Mouse (Mus musculus): ENCODE measurements at regions not wholly inside any gene's neighbourhood (a gene's known extent, or its start where the extent isn't known, plus 50 kb on each side); places are given as distances from the start of the nearest gene placed in this dataset.

DNA sequence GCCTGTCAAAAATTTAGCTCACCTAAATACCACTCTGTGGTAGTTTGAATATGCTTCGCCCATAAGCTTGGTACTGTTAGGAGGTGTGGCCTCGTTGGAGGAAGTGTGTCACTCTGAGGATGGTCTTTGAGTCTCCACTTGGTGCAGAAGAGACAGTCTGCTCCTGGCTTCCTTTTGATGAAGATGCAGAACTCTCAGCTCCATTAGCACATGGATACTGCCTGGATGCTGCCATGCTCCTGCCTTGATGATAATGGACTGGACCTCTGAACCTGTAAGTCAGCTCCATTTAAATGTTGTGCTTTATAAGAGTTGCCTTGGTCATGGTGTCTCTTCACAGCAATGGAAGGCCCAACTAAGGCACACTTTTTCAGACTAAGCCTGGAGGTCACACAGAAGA is 56.9 kb upstream of the Pik3r1 start:
- DNase-seq (ENCODE audit: low spot score in 2 of 2) = no peak

DNA sequence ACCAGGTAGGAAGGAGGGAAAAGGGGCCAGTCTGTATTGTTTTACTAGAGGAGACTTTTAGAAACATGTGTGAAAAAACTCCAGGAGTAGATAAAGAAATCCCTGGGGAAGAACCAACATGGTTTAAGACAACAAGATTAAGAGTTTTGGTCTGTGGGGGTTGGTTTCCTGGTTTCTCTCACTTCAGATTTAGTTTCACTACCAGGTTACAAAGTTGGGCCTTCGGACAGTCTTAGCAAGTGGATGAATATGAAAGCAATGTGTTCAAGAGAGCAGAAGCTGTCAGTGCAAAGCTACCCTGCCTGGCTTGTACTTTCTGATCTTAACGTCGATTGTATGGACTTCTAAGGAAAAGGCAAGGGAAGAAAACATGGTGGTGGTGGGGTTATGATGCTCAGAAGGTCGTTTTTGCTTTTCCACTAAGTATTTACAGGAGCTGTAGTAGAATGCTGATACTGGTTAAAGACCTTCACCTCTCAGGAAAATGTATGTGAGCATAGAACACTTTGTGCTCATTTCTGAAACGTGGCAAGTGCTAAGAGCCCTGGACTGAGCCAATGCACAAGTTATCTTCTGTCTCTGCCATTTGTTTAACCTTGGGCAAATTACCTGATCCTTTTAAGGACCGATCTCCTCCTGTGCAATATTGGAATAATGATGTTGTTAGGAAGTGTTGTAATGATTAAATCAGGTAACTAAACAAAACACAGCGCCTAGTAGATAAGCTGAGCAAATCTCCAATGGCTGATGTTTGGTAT is 64.0 kb upstream of the Pik3r1 start:
- DNase-seq (ENCODE audit: low spot score in 2 of 2) = no peak

DNA sequence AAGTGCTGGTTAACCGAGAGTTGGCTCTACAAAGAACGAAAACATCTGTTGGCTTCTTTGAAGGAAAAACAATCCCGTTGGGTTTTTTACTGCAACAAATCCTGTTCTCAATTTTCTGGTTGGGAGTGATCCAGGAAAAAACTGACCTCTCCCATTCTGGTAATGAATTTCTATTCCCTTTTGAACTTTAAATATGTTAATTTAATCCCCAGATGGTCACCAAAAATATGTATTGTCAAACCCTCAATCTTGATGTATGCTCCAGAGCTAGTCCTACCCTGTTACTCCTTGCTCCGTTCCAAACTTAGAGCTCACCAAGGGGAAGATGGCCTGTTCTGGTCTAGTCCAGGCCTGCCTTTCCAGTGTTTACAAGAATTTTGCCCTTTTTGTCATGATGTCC is 66.5 kb upstream of the Pik3r1 start:
- DNase-seq (ENCODE audit: low spot score in 2 of 2) = no peak

DNA sequence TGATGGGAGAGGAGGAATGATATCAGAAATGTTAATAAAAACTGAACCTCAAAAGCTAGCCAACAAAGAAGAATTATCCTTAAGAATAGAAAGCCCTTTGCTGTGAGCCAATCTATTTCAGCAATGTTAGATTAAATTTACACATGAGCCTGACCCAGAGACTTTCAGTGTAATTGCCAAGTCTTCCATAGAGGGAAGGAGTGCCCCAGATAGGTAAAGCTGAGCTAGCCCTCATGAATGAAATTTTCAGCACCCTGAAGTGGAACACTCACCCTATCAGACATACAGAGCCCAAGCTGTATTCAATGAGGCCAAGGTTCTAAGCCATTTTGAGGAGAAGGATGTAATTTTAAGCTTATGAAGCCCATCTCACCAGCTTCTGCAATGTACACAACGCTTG is 69.0 kb upstream of the Pik3r1 start:
- DNase-seq (ENCODE audit: low spot score in 2 of 2) = no peak

DNA sequence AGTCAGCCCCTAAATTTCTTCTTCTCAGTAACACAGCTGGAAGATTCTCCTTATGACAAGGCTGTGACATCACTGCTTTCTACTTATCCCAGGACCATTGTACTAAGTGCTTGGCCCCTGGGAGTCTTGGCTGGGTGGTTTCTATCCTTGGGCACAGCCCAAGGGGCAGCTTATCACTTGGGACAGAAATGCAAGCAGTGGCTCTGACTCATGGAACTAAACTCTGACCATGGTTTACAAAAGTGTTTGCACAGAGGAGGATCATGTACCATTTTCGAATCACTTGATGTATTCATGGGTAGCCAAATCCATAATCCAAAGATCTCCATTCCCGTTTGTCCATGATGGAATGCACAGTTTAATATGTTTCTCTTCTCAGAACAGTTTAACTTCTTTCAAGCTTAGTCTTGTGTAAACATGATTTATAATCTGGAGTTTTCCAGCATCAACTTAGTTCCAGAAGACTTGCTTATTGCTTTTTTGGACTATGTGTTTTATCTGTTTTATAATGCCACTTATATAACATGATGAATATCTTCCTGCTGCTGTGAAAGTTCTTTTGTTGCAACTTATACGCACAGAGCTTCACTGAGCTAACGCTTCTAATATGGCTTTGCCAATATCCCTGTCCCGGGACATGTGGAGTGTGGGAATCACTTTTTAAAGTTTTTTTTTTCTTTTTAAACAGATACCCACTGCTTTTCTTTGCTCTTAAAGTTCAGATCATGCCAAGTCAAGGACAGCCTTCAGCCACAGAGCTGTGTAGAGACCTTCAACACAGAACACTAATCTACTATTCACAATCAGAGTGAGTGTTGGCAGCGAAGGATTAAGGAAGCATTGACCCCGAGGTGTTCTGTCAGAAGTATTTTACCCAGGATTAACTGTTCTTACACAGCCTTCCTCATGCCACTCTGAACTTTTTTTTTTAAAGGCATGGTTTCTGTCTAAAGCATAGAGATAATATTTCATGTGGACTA is 76.7 kb upstream of the Pik3r1 start:
- DNase-seq (ENCODE audit: low spot score in 2 of 2) = no peak

DNA sequence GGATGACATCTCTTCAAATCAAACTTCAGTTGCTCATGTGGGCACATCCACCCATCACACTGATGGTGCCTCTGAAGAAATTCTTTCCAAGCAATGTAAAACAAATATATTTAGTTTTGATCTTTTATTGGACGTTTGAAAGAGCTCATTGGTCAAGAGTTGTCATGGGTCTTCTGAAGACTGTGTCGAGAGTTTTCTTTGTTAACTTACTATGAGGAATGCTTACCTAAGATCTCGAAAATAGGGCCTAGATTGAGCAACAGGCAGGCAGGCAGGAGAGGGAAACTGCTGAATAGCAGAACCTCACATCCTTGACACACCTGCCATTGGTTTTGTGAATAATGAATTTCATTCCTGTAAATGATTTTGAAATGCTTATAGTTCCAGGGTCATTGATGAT is 78.0 kb upstream of the Pik3r1 start:
- no peak for DNase-seq (ENCODE audit: low spot score in 2 of 2)

DNA sequence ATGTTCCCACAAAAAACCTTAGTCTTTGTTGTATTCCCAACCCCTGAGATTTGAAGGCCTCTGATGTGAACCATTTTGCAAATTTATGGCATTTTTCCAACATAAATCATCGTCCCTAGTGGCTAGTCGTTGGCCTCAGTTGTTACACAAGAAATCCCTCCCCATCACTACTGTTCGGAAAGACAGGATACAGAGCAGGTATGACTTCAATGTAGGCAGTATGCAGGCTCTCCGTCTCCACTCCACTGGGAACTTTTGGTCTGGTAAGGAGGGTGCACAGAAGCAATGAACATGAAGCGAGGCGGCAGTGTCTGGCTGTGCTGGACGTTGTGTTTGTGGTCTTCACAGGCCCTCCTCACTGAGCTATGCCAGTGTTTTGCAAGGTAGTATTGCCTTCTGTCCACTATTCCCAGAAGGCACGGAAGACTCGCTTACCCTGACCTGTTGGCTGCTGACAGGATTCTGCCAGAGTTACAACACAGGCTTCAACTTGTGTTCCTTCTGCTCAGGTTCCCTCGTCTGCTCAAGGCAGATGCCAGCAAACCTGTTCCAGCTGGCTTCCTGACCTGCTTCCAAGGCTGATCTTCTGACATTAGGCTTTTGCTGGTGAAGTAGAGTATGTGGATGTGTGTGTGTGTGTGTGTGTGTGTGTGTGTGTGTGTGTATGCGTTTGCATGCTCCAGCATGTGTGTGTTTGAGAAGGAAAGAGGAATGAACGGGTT is 80.0 kb upstream of the Pik3r1 start:
- no peak for DNase-seq (ENCODE audit: low spot score in 2 of 2)

DNA sequence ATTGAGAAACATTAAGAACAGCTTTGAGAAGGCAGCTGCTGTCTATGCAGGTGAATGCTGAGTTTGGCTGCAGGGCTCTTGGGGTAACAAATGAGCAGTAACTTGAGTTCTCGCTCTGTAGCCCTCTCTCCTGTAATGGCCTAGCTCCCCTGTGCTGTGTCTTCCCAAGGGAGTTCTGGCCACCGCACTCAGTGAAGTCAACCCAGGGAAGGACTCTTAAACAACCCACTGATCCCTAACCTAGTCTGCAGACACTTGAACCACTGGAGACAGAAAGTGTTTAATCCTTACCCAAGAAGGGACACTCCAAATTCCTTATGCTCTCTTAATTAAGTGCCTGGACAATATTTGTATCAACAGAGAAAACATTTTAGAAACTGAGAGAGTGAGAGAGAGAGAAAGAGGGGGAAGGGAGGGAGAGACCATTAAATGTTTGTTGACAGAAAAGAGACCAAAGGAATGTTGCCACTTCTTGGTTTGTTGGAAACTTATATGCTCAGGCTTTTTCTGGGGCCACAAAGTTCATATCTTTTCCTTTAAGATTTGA is 80.7 kb upstream of the Pik3r1 start:
- no peak for DNase-seq (ENCODE audit: low spot score in 2 of 2)

DNA sequence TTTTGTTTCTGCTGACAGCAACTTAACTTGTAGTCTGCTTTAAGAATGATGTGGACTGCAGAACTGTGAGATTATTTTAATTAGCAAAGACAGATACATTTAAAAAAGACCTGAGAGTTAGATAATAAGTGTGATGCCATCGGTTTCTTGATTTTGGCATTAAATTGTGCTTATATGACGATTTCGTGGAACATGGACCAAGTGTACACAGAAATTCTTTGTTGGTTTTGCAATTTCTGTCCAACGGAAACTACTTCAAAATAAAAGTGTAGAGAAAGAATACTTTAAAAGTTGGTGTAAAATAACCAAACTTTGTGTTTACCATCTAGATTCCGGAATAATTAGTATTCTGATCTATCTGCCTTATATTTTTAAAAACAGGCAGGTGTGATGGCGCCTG is 81.4 kb upstream of the Pik3r1 start:
- DNase-seq (ENCODE audit: low spot score in 2 of 2) = no peak

DNA sequence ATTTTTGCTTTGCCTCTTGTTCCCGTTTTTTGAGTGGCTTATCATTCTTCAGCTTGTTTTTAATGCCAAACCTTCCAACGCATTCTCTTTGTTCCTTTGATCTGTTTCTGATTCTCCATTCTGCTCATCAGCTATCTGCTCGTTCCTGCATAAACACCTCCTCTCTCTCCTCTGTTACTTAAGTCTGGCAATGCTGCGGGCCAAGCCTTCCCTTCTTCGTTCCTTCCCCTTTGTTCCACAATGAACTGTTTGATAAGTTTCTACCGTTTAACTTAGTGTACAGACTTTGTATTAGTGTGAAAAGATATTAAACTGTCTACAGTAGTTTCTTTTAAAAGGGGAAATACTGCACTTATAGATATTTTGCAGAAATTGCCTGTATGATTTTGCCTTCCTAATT is 83.3 kb upstream of the Pik3r1 start:
- DNase-seq (ENCODE audit: low spot score in 2 of 2) = no peak

DNA sequence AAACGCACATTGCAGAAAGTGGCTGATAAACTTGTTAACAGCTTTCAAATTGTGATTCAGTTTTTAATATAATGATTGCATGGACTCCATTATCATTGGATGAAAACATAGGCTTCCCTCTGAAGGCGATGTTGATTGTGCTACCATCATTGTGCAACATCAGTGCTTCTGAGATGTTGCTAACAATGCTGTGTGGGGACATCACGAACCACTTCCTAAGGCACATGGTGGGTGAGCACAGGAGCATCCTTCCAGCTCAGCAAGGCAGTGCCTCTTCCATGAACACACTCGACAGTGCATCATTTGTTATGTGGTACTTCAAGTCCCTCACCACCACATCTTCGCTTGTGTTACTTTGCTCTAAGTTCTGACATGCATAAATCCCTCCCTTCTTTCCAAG is 84.9 kb upstream of the Pik3r1 start:
- DNase-seq (ENCODE audit: low spot score in 2 of 2) = no peak

DNA sequence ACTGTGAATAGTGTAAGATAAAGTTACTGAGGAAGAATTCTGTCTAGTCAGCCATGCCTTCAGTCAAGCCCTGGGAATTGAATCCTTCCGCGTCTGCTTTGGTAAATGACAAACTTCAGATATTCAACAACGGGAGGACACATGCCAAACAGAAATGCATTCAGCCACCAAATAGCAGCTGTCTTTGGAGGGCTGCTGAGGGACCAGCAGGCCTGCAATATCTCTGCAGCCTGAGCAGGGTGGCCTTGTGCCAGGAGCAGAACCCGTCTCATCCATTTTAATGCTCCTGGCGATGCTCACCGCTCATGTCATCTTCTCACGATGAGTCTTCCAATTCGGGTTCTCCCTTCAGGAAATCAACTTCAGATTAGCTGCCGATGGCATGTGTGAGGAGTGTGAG is 87.1 kb upstream of the Pik3r1 start:
- peak in 1 of 2 experiments; percentile 29 for DNase-seq (ENCODE audit: low spot score in 2 of 2)

DNA sequence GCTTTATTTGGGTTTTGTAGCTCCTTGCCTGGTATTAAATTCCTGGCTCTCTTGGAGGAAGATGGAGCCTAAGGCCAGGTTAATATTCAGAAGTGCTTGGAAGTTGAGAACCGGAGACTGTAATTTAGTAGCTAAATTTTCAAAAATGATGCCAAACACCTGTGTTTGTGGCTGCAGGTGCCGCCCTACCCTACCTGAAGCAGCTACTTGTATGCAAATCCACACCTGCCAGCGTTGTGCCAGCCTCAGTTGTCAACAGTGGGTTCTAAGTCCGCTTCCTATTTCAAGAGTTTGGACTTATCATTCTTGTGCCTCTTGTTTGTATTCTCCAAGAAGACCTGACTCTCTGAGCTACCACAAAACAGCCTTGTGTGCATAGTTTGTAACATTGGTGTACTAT is 92.7 kb upstream of the Pik3r1 start:
- no peak for DNase-seq (ENCODE audit: low spot score in 2 of 2)

DNA sequence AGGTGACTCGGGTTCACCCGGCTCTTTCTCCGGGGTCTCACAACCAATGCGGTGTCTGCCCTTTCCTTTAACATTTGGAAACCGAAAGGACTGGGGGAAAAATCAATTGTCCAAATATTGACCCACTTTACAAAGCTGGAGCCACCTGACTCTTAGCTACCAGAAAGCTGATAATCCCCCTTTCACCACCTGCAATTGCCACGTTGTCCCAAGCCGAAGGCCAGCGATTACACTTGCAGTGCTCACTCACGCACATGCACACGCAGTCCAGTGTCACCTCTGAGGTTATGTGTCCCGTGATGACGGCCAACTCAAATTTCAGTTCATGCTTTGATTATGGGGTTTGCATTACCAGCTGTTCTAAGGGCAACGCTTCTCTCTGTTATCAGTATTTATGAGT is 94.0 kb upstream of the Pik3r1 start:
- no peak for DNase-seq (ENCODE audit: low spot score in 2 of 2)

DNA sequence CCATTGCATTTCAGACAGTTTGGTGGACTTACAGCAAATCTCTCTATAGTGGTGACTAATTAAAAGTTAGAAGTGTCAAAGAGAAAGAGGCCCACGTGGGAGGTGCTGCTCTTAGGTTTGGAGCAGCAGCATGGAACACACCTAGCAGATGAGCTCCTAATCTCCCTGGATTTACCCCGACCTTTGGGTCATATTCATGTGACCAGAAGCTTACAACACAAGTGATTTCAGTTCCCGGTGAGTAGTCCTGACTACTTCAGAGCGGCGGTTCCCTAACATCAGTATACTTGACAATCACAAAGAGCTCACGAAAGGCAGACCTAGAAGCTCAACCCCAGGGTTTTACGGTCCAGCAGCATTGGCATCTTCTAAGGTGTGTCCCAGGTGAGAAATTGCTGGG is 95.0 kb upstream of the Pik3r1 start:
- no peak for DNase-seq (ENCODE audit: low spot score in 2 of 2)

DNA sequence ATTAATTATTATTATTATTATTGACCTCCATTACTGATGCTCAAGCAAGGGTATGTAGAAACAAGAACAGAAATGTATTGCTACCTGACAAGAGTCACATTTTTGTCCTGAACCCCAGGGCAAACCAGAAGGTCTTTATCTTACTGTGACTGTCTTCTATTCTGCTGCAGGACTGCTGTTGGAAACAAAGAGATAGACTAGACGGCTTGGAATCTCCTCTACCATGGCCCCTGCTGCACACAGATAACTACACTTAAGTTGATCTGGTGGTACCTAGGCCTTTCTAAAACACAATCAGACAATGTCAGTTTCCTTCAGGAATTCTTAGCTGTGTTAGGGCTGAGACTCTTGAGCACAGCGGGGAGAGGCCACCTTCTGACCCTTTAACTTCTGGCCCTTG is 95.6 kb upstream of the Pik3r1 start:
- no peak for DNase-seq (ENCODE audit: low spot score in 2 of 2)

DNA sequence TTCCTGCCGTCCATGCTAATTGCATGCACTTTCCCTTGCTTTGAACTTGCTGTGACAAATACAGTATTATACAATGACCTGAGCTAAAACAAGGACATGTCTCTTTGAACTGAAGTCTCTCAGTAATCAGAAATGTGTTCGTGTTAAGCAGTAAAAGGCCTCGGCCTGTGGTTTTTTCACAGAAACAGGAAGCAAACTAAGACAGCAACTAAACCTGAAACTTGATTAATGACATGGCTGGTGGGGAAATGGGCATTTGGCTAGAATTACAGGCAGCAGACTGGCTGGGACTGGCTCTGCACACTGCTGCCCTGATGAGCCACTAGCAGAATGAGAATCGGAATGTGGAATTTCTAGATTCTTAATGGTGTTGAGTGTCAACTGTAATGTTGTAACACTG is 98.8 kb upstream of the Pik3r1 start:
- DNase-seq (ENCODE audit: low spot score in 2 of 2) = no peak

DNA sequence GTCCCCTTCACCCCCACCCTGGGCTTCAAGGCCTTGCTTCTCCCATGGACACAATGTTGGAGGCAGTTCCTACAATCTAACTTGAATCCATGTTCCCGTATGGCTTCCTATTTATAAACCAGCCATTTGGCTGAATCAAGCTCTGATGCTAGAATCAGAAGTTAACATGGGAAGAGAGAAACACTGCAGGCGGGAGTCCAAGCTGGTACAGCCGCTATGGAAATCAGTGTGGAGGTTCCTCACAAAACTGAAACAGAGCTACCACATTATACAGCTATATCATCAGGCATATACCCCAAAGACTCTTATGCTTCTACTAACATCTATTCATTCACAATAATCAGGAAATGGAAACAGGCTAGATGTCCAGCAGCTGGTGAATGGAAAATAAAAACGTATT is 106.7 kb upstream of the Pik3r1 start:
- peak; percentile 8 to 48 for DNase-seq (ENCODE audit: low spot score in 2 of 2)

DNA sequence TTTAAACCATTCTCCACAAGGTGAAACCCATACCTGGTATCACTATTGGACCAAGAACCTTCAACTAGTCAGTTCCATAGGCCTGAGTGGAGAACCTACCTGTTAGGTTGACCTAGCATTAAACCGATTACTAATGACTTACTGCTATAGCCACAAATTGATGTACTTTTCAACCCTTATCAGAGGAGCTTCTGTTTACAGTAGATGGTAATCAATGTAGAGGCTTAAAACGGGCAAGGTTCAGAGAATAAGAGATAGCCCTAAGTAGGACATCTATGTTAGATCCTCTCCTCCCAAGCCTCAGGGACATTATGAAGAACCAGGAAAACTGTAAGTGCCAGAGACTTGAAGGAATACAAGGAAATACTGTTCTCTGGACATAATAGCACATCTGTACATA is 108.1 kb upstream of the Pik3r1 start:
- no peak for DNase-seq (ENCODE audit: low spot score in 2 of 2)

DNA sequence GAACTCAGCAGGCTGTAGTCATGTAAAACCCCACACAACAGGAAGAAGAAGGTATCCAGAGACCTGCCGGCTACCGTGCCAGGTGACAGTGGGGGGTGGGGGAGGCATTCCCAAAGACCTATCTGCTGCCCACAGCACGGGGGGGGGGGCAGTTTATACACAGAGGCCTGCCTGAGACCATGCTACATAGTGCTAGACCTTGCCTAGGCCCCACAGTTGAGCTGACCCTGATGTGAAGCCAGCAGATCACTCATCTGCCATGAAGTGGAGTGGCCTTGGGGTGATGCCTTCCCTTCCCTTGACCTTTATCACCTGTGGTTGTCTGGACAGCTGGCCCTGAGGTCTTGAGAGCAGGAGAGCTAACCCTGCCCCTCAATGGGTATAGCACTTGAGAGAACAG is 108.6 kb upstream of the Pik3r1 start:
- no peak for DNase-seq (ENCODE audit: low spot score in 2 of 2)

DNA sequence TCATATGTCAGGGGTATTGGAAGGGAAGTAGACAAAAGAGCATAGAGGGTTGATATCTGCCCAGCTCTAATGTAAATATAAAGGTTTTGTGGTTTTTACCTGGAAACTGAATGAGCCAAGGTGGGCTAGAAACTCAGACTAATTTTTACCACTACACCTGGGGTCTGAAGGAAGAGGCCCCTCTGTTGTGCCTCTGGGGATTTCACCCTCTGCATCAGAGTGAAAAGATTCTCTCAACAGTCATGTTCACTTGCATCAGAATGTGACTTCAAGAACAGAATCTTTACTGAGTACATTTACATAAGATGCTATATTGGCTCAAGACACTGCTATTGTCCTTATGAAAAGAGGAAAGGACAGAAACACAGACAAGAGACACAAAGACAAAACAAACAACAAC is 110.2 kb upstream of the Pik3r1 start:
- DNase-seq (ENCODE audit: low spot score in 2 of 2) = no peak

DNA sequence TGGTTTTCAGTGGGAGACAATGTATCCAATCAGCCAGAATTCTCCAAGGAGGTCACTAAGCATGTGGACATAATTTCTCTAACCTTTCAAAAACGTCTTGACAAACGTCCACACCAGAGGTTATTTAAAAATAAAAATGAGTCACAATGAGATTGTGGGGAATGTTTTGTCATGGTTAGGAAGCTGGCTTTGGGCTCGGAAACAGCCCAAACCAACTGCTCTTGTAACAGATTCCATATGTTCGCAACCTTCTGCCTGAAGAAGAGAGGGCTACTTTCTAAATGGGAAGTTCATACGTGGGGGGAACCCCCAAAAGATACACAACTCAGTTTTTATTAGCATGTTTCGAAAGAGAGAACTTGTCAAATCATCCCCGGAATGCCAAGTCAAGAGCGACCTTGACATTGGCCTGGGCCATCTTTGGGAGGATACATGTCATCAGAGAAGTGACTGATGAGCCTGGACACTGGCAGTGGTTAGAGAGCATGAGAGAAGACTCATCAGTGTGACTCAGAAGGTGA is 111.6 kb upstream of the Pik3r1 start:
- DNase-seq (ENCODE audit: low spot score in 2 of 2) = no peak

All from left cerebral cortex, adult 9 months (tissue).